Mouse (Mus musculus) stomach, postnatal 0 days (tissue): ENCODE measurements at regions not wholly inside any gene's neighbourhood (a gene's known extent, or its start where the extent isn't known, plus 50 kb on each side); places are given as distances from the start of the nearest gene placed in this dataset.

Experiments
- ATAC-seq: fragments of 200-750 bp; cut with Nextera tagmentation; 2 replicates; pipeline ENCODE4 v1.8.0; 2017; ENCODE audit not compliant: low FRiP score, low TSS enrichment
- DNase-seq: peaks from one replicate; pipeline ENCODE4 v3.0.0-alpha.2; 2016; ENCODE audit warnings: low spot score
- H3K27ac ChIP-seq: fragments of 300-500 bp; sonication (generic); replicated peaks from 2 replicates; pipeline ENCODE4 v1.5.1; 2014; ENCODE audit warnings: mild to moderate bottlenecking, control low read depth
- H3K27me3 ChIP-seq: fragments of 300-500 bp; sonication (generic); 2 replicates; pipeline ENCODE4 v1.6.1; 2014; ENCODE audit warnings: low read length; ENCODE audit not compliant: control insufficient read depth, insufficient read depth
- H3K36me3 ChIP-seq: fragments of 300-500 bp; sonication (generic); 2 replicates; pipeline ENCODE4 v1.6.1; 2014; ENCODE audit warnings: low read length, mixed read lengths; ENCODE audit not compliant: control insufficient read depth, insufficient read depth
- H3K4me1 ChIP-seq: fragments of 300-500 bp; sonication (generic); replicated peaks from 2 replicates; pipeline ENCODE4 v1.6.1; 2014; ENCODE audit warnings: antibody characterized with exemption; ENCODE audit not compliant: control insufficient read depth, insufficient read depth
- H3K4me2 ChIP-seq: fragments of 300-500 bp; sonication (generic); replicated peaks from 2 replicates; pipeline ENCODE4 v1.6.1; 2014; ENCODE audit warnings: low read depth, mild to moderate bottlenecking, control low read depth, moderate library complexity
- H3K4me3 ChIP-seq: fragments of 300-500 bp; sonication (generic); 2 replicates; pipeline ENCODE4 v1.5.1; 2014; ENCODE audit warnings: low read depth, low read length, control low read depth
- H3K9ac ChIP-seq: fragments of 300-500 bp; sonication (generic); 2 replicates; pipeline ENCODE4 v1.6.1; 2014; ENCODE audit warnings: mild to moderate bottlenecking, low read length, control low read depth, mixed read lengths
- H3K9me3 ChIP-seq: fragments of 300-500 bp; sonication (generic); 2 replicates; pipeline ENCODE4 v1.6.1; 2016; ENCODE audit warnings: low read length; ENCODE audit not compliant: control insufficient read depth
- CTCF ChIP-seq: IDR thresholded peaks from 2 replicates; pipeline ENCODE4 v1.5.1; 2016; ENCODE audit warnings: antibody characterized with exemption, low read depth, mild to moderate bottlenecking, moderate library complexity
- EP300 ChIP-seq: optimal IDR thresholded peaks from 2 replicates; pipeline ENCODE3; 2016; ENCODE audit warnings: antibody characterized with exemption
- WGBS: fragments of 180-500 bp; shearing (Covaris S2); extraction: QIAGEN DNeasy Blood & Tissue Kit; methylation state at CpG from one replicate; pipeline ENCODE4 v1.1.7; 2014; 5-methylcytosine and 5-hydroxymethylcytosine counted together

GRCm38 (mm10) chr8:77983476-77983875, 229.6 kb upstream of the Ttc29 start:
- no peak for TF ChIP-seq EP300
- no peak for TF ChIP-seq CTCF
- Histone ChIP-seq H3K4me2 (no peak overlapping the region), H3K27me3 (no peaks in the 10 kb centered on the region), H3K9me3 (no peaks in the 10 kb centered on the region), H3K27ac (no peak overlapping the region), H3K9ac (no peak overlapping the region), H3K4me3 (no peak overlapping the region), H3K4me1 (no peaks in the 10 kb centered on the region), H3K36me3 (no peaks in the 10 kb centered on the region)
- DNase-seq (no peak), ATAC-seq (no peak)
- WGBS, result 36% methylated on average over 3 of the region's 3 CpGs

- Histone ChIP-seq H3K4me3 (no peak overlapping the region), H3K9ac (no peak overlapping the region), H3K9me3 (no peaks in the 10 kb centered on the region), H3K4me2 (no peak overlapping the region), H3K4me1 (no peaks in the 10 kb centered on the region), H3K27ac (no peak overlapping the region), H3K27me3 (no peaks in the 10 kb centered on the region), H3K36me3 (no peaks in the 10 kb centered on the region)
- DNase-seq, result no peak
- TF ChIP-seq CTCF (no peak), EP300 (no peak)
- no peak for ATAC-seq
These were observed 225.9 kb upstream of the Ttc29 start for GRCm38 (mm10) chr8:77987237-77987636.

GRCm38 (mm10) chr8:77988291-77989056, 224.6 kb upstream of the Ttc29 start:
- TF ChIP-seq EP300 (no peak), CTCF (no peak)
- no peak overlapping the region for H3K4me2 ChIP-seq
- H3K27me3 ChIP-seq, result no peaks in the 10 kb centered on the region
- H3K4me3 ChIP-seq, result no peak overlapping the region
- no peaks in the 10 kb centered on the region for H3K9me3 ChIP-seq
- no peaks in the 10 kb centered on the region for H3K4me1 ChIP-seq
- ATAC-seq (no peak), DNase-seq (no peak)
- no peak overlapping the region for H3K27ac ChIP-seq
- no peaks in the 10 kb centered on the region for H3K36me3 ChIP-seq
- no peak overlapping the region for H3K9ac ChIP-seq
- WGBS, result 54% methylated on average over 8 of the region's 8 CpGs

GRCm38 (mm10) chr8:77991050-77991449, 222.0 kb upstream of the Ttc29 start:
- no peak overlapping the region for H3K9ac ChIP-seq
- no peak overlapping the region for H3K4me2 ChIP-seq
- ATAC-seq (no peak), DNase-seq (no peak)
- 66% methylated on average over 4 of the region's 4 CpGs for WGBS
- no peaks in the 10 kb centered on the region for H3K4me1 ChIP-seq
- no peaks in the 10 kb centered on the region for H3K27me3 ChIP-seq
- TF ChIP-seq EP300, result no peak
- peak; percentile 44 for TF ChIP-seq CTCF
- H3K9me3 ChIP-seq, result no peaks in the 10 kb centered on the region
- no peak overlapping the region for H3K4me3 ChIP-seq
- H3K27ac ChIP-seq, result no peak overlapping the region
- H3K36me3 ChIP-seq, result no peaks in the 10 kb centered on the region

GRCm38 (mm10) chr8:78000303-78000702, 212.8 kb upstream of the Ttc29 start:
- ATAC-seq (no peak), DNase-seq (no peak)
- no peaks in the 10 kb centered on the region for H3K4me1 ChIP-seq
- H3K27ac ChIP-seq, result no peak overlapping the region
- no peak overlapping the region for H3K4me2 ChIP-seq
- no peak overlapping the region for H3K9ac ChIP-seq
- no peaks in the 10 kb centered on the region for H3K36me3 ChIP-seq
- no peaks in the 10 kb centered on the region for H3K9me3 ChIP-seq
- 81% methylated on average over 2 of the region's 3 CpGs for WGBS
- no peak for TF ChIP-seq CTCF
- no peak for TF ChIP-seq EP300
- H3K27me3 ChIP-seq, result no peaks in the 10 kb centered on the region
- H3K4me3 ChIP-seq, result no peak overlapping the region

- WGBS, result 23% methylated on average over 5 of the region's 5 CpGs
- Histone ChIP-seq H3K9me3 (no peaks in the 10 kb centered on the region), H3K4me3 (no peak overlapping the region), H3K9ac (no peak overlapping the region), H3K36me3 (no peaks in the 10 kb centered on the region), H3K27ac (no peak overlapping the region), H3K27me3 (no peaks in the 10 kb centered on the region), H3K4me2 (no peak overlapping the region), H3K4me1 (no peaks in the 10 kb centered on the region)
- TF ChIP-seq EP300, result no peak
- no peak for TF ChIP-seq CTCF
- no peak for ATAC-seq
- DNase-seq, result no peak
These were observed 211.4 kb upstream of the Ttc29 start for GRCm38 (mm10) chr8:78001656-78002055.
